Mouse (Mus musculus) 416B (cell line): ENCODE measurements at regions not wholly inside any gene's neighbourhood (a gene's known extent, or its start where the extent isn't known, plus 50 kb on each side); places are given as distances from the start of the nearest gene placed in this dataset.
"Not testable (repeated sequence)": the region's sequence is repeated elsewhere in the genome, so short reads cannot be mapped to it uniquely, and the experiment has no call there.

ENCODE experiments used
- DNase-seq: peaks from one replicate; pipeline ENCODE4 v3.0.0; 2011; ENCODE audit warnings: low read depth

DNA sequence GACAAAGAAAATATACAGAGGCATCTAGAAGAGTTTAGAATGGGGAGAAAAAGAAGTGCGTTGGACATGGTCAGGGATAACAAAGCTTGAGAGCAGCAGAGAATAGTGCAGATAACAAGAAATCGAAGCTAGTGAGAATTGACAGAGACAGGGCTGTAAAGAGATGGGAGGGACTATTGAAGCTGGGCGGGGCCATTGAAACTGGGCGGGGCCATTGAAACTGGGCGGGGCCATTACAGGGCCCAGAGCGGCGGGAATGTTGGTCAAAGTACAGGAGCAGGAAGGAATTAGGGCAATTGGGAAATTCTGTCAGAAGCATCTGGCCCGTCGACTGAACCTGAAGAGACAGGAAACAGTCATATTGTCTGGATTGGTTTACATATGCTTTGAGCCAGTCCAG lies 243.3 kb upstream of the Srek1ip1 start:
- DNase-seq = no peak

DNA sequence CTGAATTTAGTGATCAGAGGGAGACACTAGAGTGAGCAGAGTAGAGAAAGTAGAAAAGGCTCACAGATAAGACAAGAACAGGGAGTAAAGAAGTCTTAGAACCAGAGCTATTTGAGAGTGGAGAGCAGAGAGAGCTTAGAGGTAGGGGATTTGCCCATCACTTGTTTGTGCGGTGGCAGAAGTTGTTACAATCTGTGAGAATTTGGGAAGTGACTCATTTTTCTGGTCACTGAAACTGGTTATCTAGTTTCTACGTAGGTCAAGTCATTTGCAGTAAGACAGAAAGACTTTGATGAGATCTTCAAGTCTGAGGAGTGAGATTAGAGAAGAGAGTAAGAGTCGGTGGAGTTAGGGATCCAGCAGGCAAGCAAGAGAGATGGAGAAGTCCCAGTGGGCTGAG lies 239.0 kb upstream of the Srek1ip1 start:
- DNase-seq = peak; percentile 85

GRCm38 (mm10) chr13:104556609-104557008 lies 235.7 kb upstream of the Srek1ip1 start:
- DNase-seq = not testable (repeated sequence)

- no peak for DNase-seq
Measured at GRCm38 (mm10) chr13:104559876-104560275, 232.4 kb upstream of the Srek1ip1 start.

GRCm38 (mm10) chr13:104560500-104561114 lies 231.7 kb upstream of the Srek1ip1 start:
- no peak for DNase-seq

- no peak for DNase-seq
Measured at GRCm38 (mm10) chr13:104562536-104562935, 229.7 kb upstream of the Srek1ip1 start.

- no peak for DNase-seq
Measured at GRCm38 (mm10) chr13:104563019-104563418, 229.3 kb upstream of the Srek1ip1 start.

- no peak for DNase-seq
Measured at GRCm38 (mm10) chr13:104563889-104564288, 228.4 kb upstream of the Srek1ip1 start.

GRCm38 (mm10) chr13:104569765-104570164 lies 222.5 kb upstream of the Srek1ip1 start:
- peak; percentile 79 for DNase-seq

- DNase-seq = no peak
Measured at GRCm38 (mm10) chr13:104572236-104572635, 220.0 kb upstream of the Srek1ip1 start.

GRCm38 (mm10) chr13:104574396-104574795 lies 217.9 kb upstream of the Srek1ip1 start:
- peak; percentile 88 for DNase-seq

- peak; percentile 18 for DNase-seq
Measured at GRCm38 (mm10) chr13:104576188-104576789, 216.0 kb upstream of the Srek1ip1 start.

- DNase-seq = no peak
Measured at GRCm38 (mm10) chr13:104577856-104578255, 214.4 kb upstream of the Srek1ip1 start.

DNA sequence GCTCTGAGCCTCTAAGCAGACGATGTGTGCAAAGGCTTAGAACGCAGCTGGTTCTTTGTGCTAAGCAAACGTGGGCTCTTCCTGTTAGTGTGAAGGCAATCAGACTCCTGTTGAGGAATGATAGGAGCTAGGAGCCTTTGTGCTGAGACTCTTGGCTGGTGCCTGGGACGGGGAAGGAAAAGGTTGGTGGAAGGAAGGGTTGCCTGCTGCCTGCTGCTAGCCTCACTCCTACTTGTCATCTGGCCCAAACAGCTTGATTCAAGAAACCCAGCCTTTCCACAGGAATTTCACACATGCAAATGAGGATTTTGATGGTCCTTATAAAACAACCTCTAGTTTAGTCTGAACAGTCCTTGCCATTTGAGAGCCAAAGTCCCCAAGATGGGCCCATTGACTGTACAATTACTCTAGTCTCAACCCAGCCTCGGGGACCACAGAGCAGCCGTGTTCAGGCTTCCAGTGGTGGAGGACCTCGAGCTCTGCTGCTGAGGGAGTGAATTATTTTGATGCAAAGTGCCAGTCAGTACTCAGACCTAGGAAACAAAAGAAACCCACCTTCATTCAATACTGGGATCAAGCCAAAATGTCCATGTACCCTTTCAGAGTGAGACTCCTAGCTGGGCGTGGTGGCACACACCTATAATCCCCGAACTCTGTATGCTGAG lies 211.5 kb upstream of the Srek1ip1 start:
- DNase-seq = no peak
